Mouse (Mus musculus) kidney, embryonic 16.5 days (tissue): ENCODE data around the gene Slc7a11. TPM values are rescaled to one million over a fixed set of nuclear protein-coding genes. Genes with fewer than 3 reads are reported as not detected.
"Not testable (repeated sequence)": the region's sequence is repeated elsewhere in the genome, so short reads cannot be mapped to it uniquely, and the experiment has no call there.

Experiments
- ATAC-seq: fragments of 200-750 bp; cut with Nextera tagmentation; 2 replicates; pipeline ENCODE4 v1.8.0; 2017; ENCODE audit warnings: moderate TSS enrichment; ENCODE audit not compliant: low FRiP score, low TSS enrichment
- H3K27ac ChIP-seq: fragments of 300-500 bp; sonication (generic); 2 replicates; pipeline ENCODE4 v1.5.1; 2014; ENCODE audit warnings: low read length
- H3K27me3 ChIP-seq: fragments of 300-500 bp; sonication (generic); 2 replicates; pipeline ENCODE4 v1.6.1; 2014; ENCODE audit warnings: low read length, control low read depth, mixed read lengths; ENCODE audit not compliant: insufficient read depth
- H3K36me3 ChIP-seq: fragments of 300-500 bp; sonication (generic); 2 replicates; pipeline ENCODE4 v1.6.1; 2014; ENCODE audit warnings: low read length, control low read depth, mixed read lengths; ENCODE audit not compliant: insufficient read depth
- H3K4me1 ChIP-seq: fragments of 300-500 bp; sonication (generic); 2 replicates; pipeline ENCODE4 v1.6.1; 2014; ENCODE audit warnings: low read length, control low read depth, mixed read lengths; ENCODE audit not compliant: insufficient read depth
- H3K4me2 ChIP-seq: fragments of 300-500 bp; sonication (generic); replicated peaks from 2 replicates; pipeline ENCODE4 v1.6.1; 2014; ENCODE audit warnings: low read depth, low read length
- H3K4me3 ChIP-seq: fragments of 300-500 bp; sonication (generic); 2 replicates; pipeline ENCODE4 v1.5.1; 2014; ENCODE audit warnings: mild to moderate bottlenecking, low read length
- H3K9ac ChIP-seq: fragments of 300-500 bp; sonication (generic); replicated peaks from 2 replicates; pipeline ENCODE4 v1.6.1; 2014; ENCODE audit warnings: low read length
- H3K9me3 ChIP-seq: fragments of 300-500 bp; sonication (generic); 2 replicates; pipeline ENCODE4 v1.6.1; 2016; ENCODE audit warnings: low read length, control low read depth
- whole genome bisulfite sequencing: fragments of 180-500 bp; shearing (Covaris S2); extraction: QIAGEN DNeasy Blood & Tissue Kit; methylation state at CpG from one replicate; pipeline ENCODE4 v1.1.7; 2014; 5-methylcytosine and 5-hydroxymethylcytosine counted together
- polyA plus RNA-seq: library from polyadenylated mRNA; unstranded; fragments of >200 nt; fragmentation: Nextera tagmentation; extraction: Ambion mirVana; gene quantifications from 2 replicates; pipeline ENCODE4 v1.2.1, GENCODE M21; 2015

Gene Slc7a11
- polyA plus RNA-seq, 1 experiment from 2014 or later = 0.15 TPM

- H3K9me3 ChIP-seq = no peaks in the 10 kb centered on the region
- H3K9ac ChIP-seq = no peak overlapping the region; the same call in 1 of the 2 replicates
- peak overlapping the region; percentile 42 for H3K4me3 ChIP-seq
- 72% methylated on average over 19 of the region's 19 CpGs for WGBS
- peaks cover 10% of the 10 kb centered on the region for H3K4me1 ChIP-seq
- no peak overlapping the region for H3K27ac ChIP-seq
- ATAC-seq = 0 out of 2 replicates have a peak, but pooled peaks have one; percentile 35
- no peaks in the 10 kb centered on the region for H3K36me3 ChIP-seq
- H3K27me3 ChIP-seq = no peaks in the 10 kb centered on the region
- H3K4me2 ChIP-seq = peak overlapping the region; percentile 59
Observed at GRCm38 (mm10) chr3:50442341-50443292, 797 bp downstream of the Slc7a11 start.

DNA sequence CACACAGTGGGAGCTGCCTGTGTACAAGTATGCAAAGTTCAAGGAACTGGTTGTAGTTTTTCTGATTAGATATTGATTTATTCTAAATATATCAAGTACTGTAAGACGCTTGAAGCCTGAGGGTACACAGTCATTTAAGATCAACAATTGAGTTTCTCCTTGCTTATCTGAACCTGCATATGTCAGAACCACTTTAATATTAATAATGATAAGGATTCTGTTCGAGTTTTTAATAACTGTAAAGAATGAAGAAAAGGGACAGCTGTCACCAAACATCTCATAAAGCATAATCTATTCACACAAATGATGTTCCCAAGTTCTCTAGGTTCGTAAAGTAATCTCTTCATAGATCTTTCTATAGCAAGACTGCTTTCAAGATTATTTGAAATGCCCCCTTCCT, 2.1 kb downstream of the Slc7a11 start:
- H3K4me2 ChIP-seq = no peak overlapping the region
- no peaks in the 10 kb centered on the region for H3K9me3 ChIP-seq
- 78% methylated on average over 3 of the region's 3 CpGs for WGBS
- H3K9ac ChIP-seq = no peak overlapping the region
- no peaks in the 10 kb centered on the region for H3K36me3 ChIP-seq
- no peak overlapping the region for H3K4me3 ChIP-seq
- no peaks in the 10 kb centered on the region for H3K27me3 ChIP-seq
- no peak for ATAC-seq
- H3K4me1 ChIP-seq = peaks cover 10% of the 10 kb centered on the region
- H3K27ac ChIP-seq = no peak overlapping the region

GRCm38 (mm10) chr3:50440409-50440808, 3.0 kb downstream of the Slc7a11 start:
- H3K4me1 ChIP-seq = peaks cover 10% of the 10 kb centered on the region
- H3K36me3 ChIP-seq = no peaks in the 10 kb centered on the region
- no peak overlapping the region for H3K9ac ChIP-seq
- H3K27me3 ChIP-seq = no peaks in the 10 kb centered on the region
- H3K9me3 ChIP-seq = no peaks in the 10 kb centered on the region
- ATAC-seq = no peak
- 56% methylated on average over 2 of the region's 2 CpGs for WGBS
- no peak overlapping the region for H3K27ac ChIP-seq
- no peak overlapping the region for H3K4me2 ChIP-seq
- no peak overlapping the region for H3K4me3 ChIP-seq

- Histone ChIP-seq H3K4me1 (peaks cover 11% of the 10 kb centered on the region), H3K9me3 (no peaks in the 10 kb centered on the region), H3K27me3 (no peaks in the 10 kb centered on the region), H3K36me3 (no peaks in the 10 kb centered on the region), H3K9ac (no peak overlapping the region), H3K4me3 (no peak overlapping the region), H3K4me2 (no peak overlapping the region), H3K27ac (no peak overlapping the region)
- WGBS = 88% methylated on average over 5 of the region's 5 CpGs
- ATAC-seq = no peak
Observed at GRCm38 (mm10) chr3:50439429-50439828, 4.0 kb downstream of the Slc7a11 start.

DNA sequence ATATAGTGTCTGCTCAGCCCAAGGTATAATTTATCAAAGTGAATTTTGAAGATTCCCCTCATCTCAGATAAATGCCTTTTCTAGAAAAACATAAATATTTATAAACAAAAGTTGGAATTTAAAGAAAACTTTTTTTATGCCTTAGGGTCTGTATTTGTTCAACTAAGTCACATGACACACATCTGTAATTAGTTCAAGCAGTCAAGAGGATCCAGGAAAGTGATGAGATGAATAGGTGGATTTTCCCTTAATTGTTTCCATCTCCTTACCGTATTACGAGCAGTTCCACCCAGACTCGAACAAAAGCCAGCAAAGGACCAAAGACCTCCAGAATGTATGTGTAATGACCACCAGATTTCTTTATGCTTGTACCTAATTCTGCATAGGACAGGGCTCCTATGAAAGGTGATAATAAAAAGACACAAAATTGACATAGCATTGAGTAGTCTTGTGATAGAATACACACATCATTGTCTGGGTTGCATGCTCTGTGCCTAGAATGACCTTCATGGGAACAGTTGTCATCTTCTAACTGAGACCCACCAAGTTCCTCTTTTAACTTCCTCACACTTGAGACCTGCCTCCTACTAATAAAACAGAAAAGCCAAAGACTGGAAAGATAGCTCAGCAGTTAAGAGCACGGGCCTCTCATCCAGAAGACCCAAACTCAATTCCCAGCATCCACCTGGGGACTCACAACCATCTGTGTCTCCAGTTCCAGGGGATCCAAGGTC, 4.7 kb downstream of the Slc7a11 start:
- Histone ChIP-seq H3K4me3 (no peak overlapping the region), H3K9me3 (no peaks in the 10 kb centered on the region), H3K36me3 (no peaks in the 10 kb centered on the region), H3K27ac (no peak overlapping the region), H3K27me3 (no peaks in the 10 kb centered on the region), H3K9ac (no peak overlapping the region), H3K4me2 (no peak overlapping the region), H3K4me1 (peaks cover 13% of the 10 kb centered on the region)
- no peak for ATAC-seq
- WGBS = 70% methylated on average over 4 of the region's 4 CpGs

DNA sequence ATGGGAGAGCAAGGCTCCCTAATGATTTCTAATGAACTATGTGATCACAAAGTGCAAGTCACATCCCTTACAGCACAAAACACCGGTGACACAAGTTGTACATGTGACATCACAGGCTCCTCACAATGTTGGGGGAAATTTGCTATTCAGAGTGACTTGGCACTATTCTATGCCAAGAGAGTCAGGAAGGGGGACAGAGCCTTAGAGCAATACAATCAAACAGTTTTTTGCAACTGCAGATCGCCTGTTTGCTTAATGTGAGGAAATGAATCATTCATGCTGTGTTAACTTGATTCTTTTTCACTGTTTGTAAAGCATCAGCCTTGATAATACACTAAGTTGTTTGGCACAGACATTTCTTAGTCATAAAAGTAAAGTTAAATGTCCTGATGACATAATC, 5.3 kb downstream of the Slc7a11 start:
- not testable (repeated sequence) for H3K4me1 ChIP-seq, H3K9ac ChIP-seq, H3K27me3 ChIP-seq, H3K36me3 ChIP-seq, H3K4me2 ChIP-seq, H3K27ac ChIP-seq, H3K4me3 ChIP-seq, H3K9me3 ChIP-seq, ATAC-seq
- 53% methylated on average over 2 of the region's 2 CpGs for WGBS

- not testable (repeated sequence) for H3K4me1 ChIP-seq, H3K27me3 ChIP-seq, H3K4me3 ChIP-seq, H3K4me2 ChIP-seq, H3K27ac ChIP-seq, H3K9ac ChIP-seq, H3K9me3 ChIP-seq, H3K36me3 ChIP-seq, ATAC-seq
- 90% methylated on average over 2 of the region's 2 CpGs for WGBS
Observed at GRCm38 (mm10) chr3:50436409-50436808, 7.0 kb downstream of the Slc7a11 start.

DNA sequence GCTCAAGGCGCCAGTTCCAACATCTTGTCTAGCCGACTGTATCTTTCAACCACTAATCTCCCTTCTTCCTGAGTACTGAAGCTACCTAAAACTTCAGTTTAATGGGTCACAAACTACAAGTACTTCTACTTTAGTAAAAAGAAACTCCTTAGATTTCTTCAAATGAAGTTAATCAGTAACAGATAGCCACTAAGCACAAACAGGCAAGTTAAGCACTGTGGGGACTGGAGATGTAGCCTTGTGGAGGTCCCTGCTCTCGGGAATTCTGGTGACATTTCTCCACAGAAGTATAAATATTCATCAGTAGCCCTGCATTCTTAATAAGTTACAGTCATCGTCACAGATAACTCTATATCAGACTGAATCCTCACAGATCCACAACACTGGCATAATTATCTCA, 9.6 kb downstream of the Slc7a11 start:
- Histone ChIP-seq H3K4me2 (no peak overlapping the region), H3K4me1 (peaks cover 5% of the 10 kb centered on the region; the same call in 1 of the 2 replicates), H3K36me3 (no peaks in the 10 kb centered on the region), H3K9me3 (no peaks in the 10 kb centered on the region), H3K27me3 (no peaks in the 10 kb centered on the region), H3K4me3 (no peak overlapping the region), H3K27ac (no peak overlapping the region), H3K9ac (no peak overlapping the region)
- WGBS = 50% methylated on average over 4 of the region's 4 CpGs
- ATAC-seq = peak; percentile 78; the same call in 1 of the 2 replicates

DNA sequence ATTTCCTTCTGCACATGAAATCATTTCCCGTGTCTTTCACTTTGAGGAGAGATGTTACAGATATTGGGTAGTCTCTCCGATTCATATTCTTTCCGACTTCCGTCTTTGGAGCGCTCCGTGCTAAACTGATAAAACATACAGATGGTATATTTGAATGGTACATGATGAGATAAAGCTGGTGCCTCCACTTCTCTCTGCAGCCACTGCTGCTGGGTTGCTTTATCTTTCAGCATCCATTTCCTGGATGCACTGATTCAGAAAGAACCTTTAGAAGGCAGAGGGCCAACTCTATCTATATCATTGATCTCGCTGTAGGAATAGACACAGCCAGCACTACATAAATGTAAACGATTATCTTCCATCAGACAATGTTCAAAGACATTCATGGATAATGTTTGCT, 12.6 kb downstream of the Slc7a11 start:
- H3K4me2 ChIP-seq = no peak overlapping the region
- H3K4me3 ChIP-seq = no peak overlapping the region
- H3K9me3 ChIP-seq = no peaks in the 10 kb centered on the region
- H3K27me3 ChIP-seq = no peaks in the 10 kb centered on the region
- peaks cover 5% of the 10 kb centered on the region; the same call in 1 of the 2 replicates for H3K4me1 ChIP-seq
- H3K9ac ChIP-seq = no peak overlapping the region
- no peak for ATAC-seq
- WGBS = 91% methylated on average over 8 of the region's 8 CpGs
- no peak overlapping the region for H3K27ac ChIP-seq
- no peaks in the 10 kb centered on the region for H3K36me3 ChIP-seq
